Mouse (Mus musculus) left cerebral cortex, postnatal 25 days (tissue): ENCODE data around the gene Ptprd. TPM values are rescaled to one million over a fixed set of nuclear protein-coding genes. Genes with fewer than 3 reads are reported as not detected.
A peak's percentile ranks its signal among the peaks of the same experiment; 100 is the strongest.
"Not testable (repeated sequence)": the region's sequence is repeated elsewhere in the genome, so short reads cannot be mapped to it uniquely, and the experiment has no call there.

Experiments used
- DNase-seq, 2 experiments: peaks; one replicate each; pipeline ENCODE4 v3.0.0; 2022; ENCODE audit warnings: low spot score in 2 of 2, mixed read lengths in 1 of 2
- intact Hi-C: fragments of 180-260 bp; cut with DNase I; formaldehyde crosslinking; loops from one replicate; pipeline ENCODE4 v1.15.1; 2025
- total RNA-seq, 2 experiments: library from RNA; stranded (reverse); gene quantifications; 2 replicates each; pipeline ENCODE4 v1.2.3; 2021

Gene Ptprd
- total RNA-seq, 2 experiments from 2014 or later = 331 to 336 TPM

DNA sequence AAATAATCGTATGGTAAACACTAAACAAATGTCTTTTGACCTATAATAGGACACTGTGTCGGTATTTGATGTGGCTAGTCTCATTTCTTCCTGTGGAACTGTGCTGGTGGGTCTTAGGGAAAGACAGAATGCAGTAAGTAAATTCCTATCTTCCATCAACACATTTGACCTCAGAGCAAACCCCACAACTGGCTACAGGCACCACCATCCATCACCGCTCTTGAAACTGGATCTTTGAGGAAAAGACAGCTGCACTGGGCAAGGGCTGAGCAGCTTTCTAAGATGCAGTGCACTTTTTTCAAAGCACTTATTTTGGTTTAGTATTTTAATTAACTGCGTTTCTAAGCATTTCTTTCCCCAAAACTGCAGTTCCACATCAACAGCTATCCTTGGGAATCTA, 1768.2 kb downstream of the Ptprd start:
- DNase-seq = no peak
- intact Hi-C loops = loop anchor here (10.0 kb wide), 2 partner anchors 159 to 249 kb away; no protein-coding TSS in a partner anchor

DNA sequence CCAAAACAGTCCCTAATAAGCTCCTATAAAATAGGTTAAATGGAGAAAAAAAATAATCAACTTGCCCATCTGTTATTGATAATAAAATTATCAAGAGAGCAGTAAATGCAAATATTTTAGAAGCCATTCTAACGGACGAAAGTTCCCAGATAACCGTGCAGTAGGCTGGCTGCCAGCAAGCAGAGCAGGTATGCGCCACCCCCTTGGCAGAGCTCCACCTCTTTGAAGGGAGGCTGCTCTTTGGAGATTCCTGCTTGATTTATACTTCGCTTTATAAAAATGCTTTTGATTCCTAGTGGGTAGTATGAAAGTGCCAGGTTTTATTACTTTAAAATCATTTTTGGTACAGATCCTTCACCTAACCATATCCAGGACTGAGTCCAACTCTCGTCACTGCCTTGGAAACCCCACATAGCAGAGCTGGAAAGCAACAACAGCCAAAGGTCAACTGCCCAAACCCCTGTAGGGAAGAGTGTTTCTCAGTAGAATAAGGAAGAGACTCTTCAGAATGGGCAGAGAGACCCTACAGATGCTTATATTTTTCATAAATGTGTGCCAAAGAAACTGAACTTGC, 1770.9 kb downstream of the Ptprd start:
- DNase-seq = no peak
- intact Hi-C loops = loop anchor here (10.0 kb wide), 2 partner anchors 156 to 246 kb away; no protein-coding TSS in a partner anchor

DNA sequence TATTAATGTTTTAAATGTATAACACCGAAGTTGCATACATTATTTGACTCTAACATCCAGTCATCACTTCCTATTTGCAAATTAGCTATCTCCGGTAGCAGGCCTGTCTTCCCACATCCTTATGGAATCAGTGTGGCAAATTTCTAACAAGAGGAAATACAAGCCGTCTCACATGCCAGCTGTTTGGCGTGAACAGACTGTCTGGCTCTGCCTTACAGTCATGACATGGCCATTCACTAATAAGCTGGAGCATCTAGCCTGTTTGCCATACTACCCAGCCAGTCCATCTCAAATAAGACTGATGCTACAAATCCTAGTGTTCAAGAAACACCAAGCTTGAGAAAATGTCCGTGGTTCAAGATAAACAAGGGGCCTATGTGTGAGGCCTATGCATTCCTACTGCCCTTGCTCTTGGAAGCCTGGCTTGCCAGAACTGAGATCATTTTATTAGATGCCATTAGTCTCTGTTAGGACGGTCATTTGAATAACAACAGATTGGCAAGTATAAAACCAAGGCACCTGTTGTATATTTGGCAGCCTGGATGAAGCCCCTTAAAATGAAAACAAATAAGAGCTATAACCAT, 1773.2 kb downstream of the Ptprd start:
- no peak for DNase-seq
- intact Hi-C loops = no loop called here

DNA sequence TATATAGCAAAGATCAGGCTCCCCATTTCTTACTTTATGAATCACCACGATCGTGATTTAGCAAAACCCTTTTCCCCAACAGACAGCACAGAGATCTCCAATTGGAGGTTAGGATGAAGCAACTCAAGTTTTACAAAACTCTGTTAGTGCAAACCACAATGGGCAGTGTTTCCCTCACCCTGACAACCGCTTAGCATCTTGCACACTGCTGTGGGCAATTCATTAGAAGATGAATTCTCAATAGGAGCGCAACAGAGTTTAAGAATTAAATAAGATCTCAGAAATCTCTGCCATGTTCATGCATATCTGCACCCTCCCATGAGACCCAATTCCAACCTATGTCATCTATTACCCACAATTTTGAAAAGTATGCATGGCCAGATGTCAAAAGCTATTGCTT, 1773.7 kb downstream of the Ptprd start:
- intact Hi-C loops = no loop called here
- no peak for DNase-seq

DNA sequence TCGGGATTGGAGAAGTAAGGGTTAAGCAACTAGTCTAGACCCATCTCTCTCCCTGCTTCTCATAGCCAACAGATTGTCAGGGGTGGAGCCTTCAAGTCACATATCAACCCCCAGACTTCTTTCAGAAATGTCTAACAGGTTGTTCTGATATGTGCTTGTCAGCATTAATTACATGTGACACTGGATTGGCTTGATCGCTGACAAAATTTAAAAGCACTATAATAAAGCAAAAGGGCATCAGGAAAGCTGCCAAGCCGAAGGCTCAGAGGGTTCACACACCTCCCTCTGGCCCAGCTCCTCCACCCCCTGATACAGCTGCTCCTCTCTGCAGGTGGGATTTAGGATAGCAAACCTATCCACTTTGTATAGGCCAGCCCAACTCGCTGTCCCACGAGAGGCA, 1775.8 kb downstream of the Ptprd start:
- intact Hi-C loops = no loop called here
- no peak for DNase-seq

DNA sequence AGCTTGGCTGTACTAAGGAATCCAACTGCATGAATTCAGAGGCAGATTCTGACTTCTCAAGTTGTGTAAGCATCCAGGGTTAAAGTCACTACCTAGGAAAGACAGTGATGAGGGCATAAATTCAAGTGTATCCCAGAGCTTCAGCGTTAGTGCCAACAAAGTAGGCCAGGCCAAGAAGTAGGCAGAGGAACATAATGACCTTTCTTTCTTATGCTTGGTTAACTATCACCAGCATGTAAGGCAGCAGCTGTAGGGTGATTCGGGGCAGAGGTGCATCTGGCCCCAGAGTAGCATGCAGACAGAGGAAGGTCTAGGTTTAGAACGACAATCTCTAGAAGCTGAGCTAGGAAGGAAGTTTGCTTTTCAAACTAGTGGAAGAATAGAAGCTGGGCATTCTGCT, 1782.0 kb downstream of the Ptprd start:
- intact Hi-C loops = no loop called here
- DNase-seq = no peak

DNA sequence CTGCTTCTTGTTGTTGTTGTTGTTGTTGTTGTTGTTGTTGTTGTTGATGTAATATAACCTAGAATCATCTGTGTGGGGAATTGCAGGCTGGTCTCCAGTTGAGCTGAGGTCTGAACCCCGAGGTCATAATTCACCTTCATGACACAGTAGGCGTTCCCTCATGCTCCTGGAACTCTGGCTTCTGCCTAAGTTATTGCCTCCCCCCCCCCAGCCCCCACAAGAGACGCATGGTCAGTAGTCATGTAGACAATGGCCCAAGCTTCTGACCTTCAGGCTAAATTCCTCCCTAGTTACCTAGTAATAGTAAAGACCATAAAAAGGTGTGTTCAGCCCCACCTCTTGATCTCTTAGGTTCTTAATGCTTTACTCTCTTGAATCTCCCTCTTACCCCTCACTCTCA, 1784.7 kb downstream of the Ptprd start:
- DNase-seq, intact Hi-C loops: not testable (repeated sequence)

DNA sequence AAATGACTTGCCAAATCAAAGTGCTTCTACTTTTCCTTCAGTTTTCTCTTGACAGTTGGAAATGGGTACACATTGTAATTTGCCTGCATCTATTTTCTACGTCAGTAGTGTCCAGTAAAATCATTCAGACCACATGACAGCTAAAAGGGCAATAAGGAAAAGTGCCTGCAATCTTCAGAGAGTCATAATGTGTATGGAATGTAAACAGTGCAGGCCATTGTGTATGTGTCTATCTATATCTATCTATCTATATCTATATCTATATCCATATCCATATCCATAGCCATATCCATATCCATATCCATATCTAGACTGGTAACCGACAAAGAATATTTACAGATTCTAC, 1786.6 kb downstream of the Ptprd start:
- intact Hi-C loops = no loop called here
- no peak for DNase-seq

DNA sequence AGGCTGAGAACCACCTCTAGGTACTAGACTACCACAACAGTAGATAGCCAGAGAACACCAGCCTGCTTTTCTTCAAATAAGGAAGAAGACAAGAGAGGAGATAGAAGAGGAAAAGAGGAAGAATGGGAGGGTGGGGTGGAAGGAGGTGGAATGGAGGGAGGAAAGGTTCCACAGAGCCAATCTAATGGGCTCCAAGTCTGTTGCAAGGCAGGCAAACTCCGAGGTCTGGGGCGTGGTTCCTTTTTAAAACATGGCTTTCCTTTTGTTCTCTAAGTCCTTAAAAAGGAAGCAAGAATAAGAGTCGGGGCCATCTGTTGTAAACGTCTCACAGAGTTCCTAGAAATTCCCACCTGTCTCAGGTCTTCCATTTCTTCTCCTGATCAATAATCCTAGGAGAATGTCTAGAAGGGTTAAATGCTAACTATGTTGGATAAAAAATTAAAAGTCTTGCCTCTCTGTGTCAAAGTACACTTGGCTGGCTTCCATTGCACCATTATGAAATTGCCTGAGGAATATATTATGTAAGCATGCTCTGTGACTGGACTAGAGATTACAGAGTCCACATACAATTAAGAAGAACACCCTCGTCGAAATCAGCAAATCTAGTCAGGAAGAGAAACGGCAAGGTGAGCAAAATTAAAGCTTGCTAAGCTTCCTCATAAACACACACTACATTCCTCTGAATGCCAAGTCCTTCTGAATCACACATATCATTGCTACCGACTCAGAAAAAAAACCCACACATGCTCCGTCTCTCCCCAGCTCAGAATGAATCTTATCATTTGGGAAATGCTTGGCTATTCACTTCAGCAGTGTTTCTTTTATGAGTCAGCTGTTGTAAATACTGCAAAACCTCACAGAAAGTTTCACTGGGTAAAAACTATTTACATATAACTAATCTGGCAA, 1787.2 kb downstream of the Ptprd start:
- intact Hi-C loops = no loop called here
- peak in 1 of 2 experiments; percentile 86 for DNase-seq

DNA sequence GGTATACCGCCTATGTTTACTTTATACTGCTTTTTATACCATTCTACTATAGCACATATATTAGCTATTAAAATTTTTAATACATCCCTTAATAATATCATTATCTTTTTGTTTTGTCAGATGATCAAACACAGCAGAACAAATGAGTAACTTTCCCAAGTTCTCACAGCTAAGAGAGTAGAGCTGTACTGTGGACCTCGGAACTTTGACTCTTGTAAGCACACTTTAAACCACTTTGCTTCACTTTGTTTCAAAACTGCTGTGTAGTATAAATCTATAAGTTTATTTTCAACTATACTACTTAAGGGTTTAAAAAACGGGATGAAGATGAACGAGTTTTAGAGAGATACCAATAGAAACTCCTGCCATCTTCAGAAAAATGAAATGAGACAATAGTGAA, 1789.6 kb downstream of the Ptprd start:
- no peak for DNase-seq
- intact Hi-C loops = no loop called here

DNA sequence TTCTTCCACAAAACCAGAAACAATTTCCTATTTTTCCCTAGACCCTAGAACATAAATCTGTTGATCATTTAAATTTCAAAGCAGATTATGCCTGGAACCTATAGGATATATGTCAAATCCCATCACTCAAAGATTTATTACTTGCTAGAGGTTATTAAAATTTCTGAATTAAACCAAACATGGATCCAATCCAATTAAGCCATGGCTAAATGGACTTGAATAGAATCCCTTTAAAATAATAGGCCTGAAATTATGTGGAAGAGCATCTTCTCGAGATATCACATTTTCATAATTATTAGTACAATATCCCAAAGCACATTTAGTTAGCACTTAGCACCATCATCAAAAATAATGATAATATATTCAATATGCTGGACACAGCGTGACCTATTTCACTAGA, 1792.1 kb downstream of the Ptprd start:
- intact Hi-C loops = no loop called here
- no peak for DNase-seq

DNA sequence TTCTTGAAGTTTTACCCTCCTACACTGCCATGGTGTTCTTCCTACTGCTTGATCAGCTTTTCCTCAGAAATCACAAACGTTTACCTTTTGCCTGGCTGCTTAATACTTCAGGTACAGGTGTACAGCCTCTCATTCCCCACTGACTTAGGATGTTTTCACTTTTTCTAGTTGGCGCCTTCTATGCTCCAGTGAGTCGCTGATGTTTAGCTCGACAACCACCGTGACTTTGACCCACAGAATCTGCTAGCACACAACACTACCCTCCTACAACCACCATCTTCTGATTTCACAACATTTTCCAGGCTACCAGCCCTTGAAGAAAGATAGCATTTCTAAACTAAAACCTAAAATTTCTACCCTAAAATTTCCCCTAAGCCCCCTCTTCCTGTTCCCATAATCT, 1794.1 kb downstream of the Ptprd start:
- no peak for DNase-seq
- intact Hi-C loops = no loop called here

DNA sequence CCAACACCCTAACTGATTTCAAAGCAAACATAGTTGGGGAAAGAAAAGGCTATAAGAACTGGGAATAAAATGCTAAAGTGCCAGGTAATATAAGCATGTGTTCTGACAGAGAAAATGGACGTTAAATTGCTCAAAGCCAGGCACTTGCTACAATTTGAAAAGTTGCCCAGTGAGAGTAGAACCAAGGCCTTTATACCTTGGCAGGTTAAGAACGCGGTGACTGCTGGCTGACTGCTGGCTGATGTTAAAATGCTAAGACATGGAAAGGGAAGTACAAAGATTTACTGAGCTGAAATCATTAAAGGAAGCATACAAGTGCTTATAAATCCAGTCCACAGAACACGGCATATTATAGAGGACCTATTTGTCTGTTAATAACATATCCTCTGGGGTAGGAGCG, 1796.1 kb downstream of the Ptprd start:
- no peak for DNase-seq
- intact Hi-C loops = no loop called here

DNA sequence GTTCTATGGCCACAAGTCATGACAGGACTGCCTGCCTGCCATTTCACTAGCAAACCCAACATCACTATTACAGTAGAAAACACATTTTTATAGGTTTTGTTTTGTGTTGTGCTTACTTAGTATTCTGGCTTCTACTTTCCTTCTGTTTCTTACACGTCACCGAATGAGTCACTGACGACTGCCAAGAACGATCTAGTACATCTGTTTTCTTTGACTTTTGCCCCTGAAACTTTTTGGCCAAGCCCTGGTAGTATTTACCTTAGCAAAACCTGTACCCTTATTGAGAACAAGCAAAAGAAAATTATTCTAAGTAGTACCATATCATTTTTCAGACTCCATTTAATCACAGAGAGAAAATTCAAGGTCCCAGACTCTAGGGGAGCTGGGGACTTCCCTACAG, 1797.2 kb downstream of the Ptprd start:
- no peak for DNase-seq
- intact Hi-C loops = no loop called here

DNA sequence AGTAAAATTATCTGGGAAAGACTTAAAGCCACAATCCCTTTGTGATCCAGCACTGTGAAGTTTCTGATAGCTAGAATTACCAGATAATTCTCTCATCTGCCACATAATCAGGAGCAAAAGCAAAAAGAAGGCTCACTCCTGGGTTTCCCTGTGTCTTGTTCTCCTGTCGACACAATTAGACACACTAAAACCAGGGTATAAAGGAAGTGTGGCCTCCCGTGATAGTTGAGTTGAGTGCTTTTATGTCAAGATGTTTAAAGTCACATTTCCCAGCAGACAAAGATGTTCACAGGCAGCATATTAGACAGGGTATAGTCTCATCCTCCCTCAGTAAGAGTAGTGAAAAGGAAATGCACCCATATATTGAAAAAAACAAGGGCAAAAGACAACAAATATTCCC, 1801.7 kb downstream of the Ptprd start:
- DNase-seq = no peak
- intact Hi-C loops = no loop called here

DNA sequence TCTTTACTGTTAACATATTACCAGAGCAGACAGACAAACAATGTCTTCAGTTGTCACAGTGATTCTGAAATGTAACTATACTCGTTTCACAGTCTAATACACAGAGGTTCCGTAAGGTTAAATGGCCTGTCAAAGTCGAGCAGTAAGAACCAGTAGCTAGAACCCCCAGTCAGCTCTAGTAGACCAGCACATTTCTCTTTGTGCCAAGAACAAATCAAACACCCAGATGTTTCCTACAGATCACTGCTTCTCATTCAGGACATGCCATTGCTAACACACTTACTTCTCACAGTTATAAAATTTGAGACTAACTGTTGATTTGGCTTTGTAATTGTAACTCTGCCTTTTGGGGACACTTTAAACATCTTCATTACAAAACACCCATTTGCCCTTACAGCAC, 1802.6 kb downstream of the Ptprd start:
- no peak for DNase-seq
- intact Hi-C loops = no loop called here

DNA sequence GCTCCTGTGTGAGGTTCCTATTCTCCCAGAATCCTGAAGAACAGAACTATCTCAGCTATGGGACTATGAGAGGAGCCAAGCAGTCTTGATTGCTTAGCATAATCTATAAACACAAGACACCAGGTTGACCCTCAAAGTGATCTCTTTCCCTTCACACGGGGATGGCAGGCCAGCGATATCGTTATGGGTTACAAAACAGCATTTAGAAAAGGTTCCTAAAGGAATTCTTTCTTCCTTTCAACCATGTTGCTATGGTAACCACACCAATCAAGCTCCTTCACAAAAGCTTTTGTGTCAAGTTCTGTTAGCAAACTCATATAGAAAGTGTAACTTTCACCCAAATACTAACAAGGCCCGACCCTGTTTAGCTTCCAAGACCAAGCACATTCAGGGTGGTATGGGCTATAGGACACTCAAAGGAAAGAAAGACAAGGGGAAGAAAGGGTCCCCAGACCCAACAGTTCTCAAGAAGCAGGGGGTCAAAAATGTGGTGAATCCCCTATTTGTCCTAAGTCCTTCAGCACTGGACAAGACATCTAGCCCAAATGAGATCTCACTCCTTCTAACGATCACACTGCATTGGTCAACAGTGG, 1805.8 kb downstream of the Ptprd start:
- no peak for DNase-seq
- intact Hi-C loops = no loop called here

DNA sequence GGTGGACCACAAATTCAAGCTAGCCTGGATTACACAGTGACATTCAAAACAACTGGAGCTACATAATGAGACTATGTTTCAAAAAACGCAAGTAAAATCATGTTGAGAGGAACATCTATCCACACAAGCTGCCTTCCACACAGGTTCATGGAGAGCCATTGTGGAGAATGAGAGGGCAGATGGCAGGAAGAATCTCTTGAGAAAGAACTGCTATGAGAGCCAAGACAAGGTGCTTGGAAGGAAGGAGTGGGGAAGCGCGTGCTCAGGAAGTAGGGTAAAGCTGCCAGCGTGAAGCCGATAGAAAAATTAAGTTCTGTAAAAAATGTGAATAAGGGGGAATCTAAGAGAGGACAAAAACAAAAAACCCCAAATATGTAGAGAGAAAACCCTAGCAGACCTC, 1808.5 kb downstream of the Ptprd start:
- DNase-seq = no peak
- intact Hi-C loops = no loop called here

DNA sequence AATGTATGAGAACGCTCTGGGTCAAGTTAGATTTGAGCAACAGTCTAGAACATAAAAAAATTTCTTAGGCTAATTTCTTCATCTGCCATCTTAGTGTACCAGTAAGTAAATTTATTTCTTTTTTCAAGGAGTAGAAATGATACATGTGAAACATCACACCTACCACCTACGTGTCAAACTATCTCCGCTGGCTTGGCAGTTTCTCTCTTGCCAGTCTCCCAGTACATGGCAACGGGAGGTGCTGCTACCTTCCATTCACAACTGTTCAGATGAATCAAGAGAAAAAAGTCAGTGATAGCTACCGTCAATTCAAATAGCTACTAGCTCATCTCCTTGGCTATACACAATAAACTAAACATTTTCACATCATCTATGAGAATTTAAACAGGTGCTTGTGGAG, 1823.9 kb downstream of the Ptprd start:
- intact Hi-C loops = no loop called here
- DNase-seq = peak in 1 of 2 experiments; percentile 48

DNA sequence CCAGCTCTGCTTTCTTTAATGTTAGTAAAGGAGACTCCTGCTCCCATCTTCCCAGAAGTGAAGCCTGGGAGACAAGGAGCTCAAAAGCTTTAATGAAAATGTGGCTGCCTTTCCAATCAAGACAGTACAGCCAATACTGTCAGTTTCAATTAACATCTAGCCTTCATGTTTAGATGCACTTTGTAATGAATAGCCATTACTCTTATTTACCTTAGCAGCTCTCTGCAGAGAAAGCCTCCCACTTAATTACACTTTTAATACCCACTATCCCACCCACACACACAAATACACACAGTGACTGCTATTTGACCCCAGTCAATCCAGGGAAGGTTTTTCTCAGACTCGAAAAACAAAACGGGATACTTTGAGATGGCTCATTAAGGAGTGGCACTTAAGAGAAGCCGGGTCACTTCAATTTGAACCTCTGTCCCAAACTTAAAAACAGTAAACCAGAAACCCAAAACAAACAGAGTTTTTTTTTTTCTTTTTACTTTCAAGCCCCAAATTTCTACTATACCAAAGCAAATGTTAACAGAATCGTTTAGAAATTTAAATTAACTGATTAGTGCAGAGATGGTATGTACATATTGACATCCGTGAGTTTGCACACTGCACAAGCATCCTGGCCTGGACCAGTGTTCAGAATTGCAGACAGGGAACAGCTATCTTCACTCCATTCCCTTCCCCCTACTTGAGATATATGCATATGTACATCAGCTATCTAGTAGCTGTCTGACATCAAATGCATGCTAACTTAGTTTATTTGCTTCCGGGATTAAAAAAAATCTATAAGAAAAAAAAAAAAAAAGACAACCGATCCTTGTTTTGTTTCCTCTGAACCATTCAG, 1824.6 kb downstream of the Ptprd start:
- DNase-seq = no peak
- intact Hi-C loops = no loop called here
